12 mouse cellular contexts compared by ENCODE assay signal in genomic region chr2:116019466-116019794, GRCm38 (mm10). TPM values are rescaled to one million over a fixed set of nuclear protein-coding genes. Genes with fewer than 3 reads are reported as not detected.
DNase-seq lines count a peak whose midpoint lies in the region; ATAC-seq lines count a peak whose summit lies in the region.
"Had no signal": no experiment of that assay in that cellular context is flagged by ENCODE, and none has a peak within 500 bp of the region (broad histone marks: within the 10 kb centered on the region; RNA-seq: fewer than 3 reads in every experiment).

No protein-coding gene starts in this region.

- H3K9me3 ChIP-seq in hindbrain, embryonic 13.5 days = no peaks in the 10 kb centered on the region
- H3K9me3 ChIP-seq in midbrain, embryonic 16.5 days (replicated peaks; ENCODE audit: control insufficient read depth, low read length, poor library complexity, severe bottlenecking) = no peaks in the 10 kb centered on the region

- H3K27ac ChIP-seq in hindbrain, embryonic 13.5 days = peak overlapping the region; percentile 86
- peak overlapping the region; percentile 67 for H3K27ac ChIP-seq in midbrain, embryonic 16.5 days (ENCODE audit: low read length)

- WGBS in hindbrain, embryonic 13.5 days = 15% methylated on average over 6 of the region's 6 CpGs
- WGBS in midbrain, embryonic 16.5 days = 15% methylated on average over 6 of the region's 6 CpGs

- peak; percentile 50 for ATAC-seq in hindbrain, embryonic 13.5 days (ENCODE audit: low FRiP score)
- peak; percentile 49 for ATAC-seq in midbrain, embryonic 16.5 days
- no peak for ATAC-seq in cerebellum, adult (ENCODE audit: insufficient number of reproducible peaks, low FRiP score, low TSS enrichment)
- no peak for ATAC-seq in CD4-positive, CD25-positive, alpha-beta regulatory T cell, adult 4 months

- peaks cover 5% of the 10 kb centered on the region; the same call in 1 of the 2 replicates for H3K36me3 ChIP-seq in hindbrain, embryonic 13.5 days
- no peaks in the 10 kb centered on the region for H3K36me3 ChIP-seq in midbrain, embryonic 16.5 days (ENCODE audit: control insufficient read depth, insufficient read depth, low read length)
- H3K36me3 ChIP-seq: G1E had no signal

- DNase-seq in R1 (ENCODE audit: low read depth, low spot score) = peak; percentile 21
- DNase-seq in embryo, embryonic 11 days = peak; percentile 44
- DNase-seq in gastrocnemius, postnatal 36 days = no peak
- no peak for DNase-seq in urinary bladder, adult 18-20 months (ENCODE audit: low spot score in 2 of 2)
- DNase-seq: adrenal gland, adult 2 months; cerebellum, adult 8-10 months; liver had no signal

- intact Hi-C loops in gastrocnemius, postnatal 36 days (cut with DNase I) = no loop called here

- H3K4me1 ChIP-seq in hindbrain, embryonic 13.5 days (replicated peaks) = peaks cover 49% of the 10 kb centered on the region
- peaks cover 27% of the 10 kb centered on the region for H3K4me1 ChIP-seq in midbrain, embryonic 16.5 days (ENCODE audit: control insufficient read depth, insufficient read depth, low read length)

- no peak overlapping the region for H3K4me3 ChIP-seq in hindbrain, embryonic 13.5 days
- H3K4me3 ChIP-seq in midbrain, embryonic 16.5 days (ENCODE audit: low read depth, low read length) = no peak overlapping the region

- peak overlapping the region; percentile 37; the same call in 1 of the 2 replicates for H3K4me2 ChIP-seq in hindbrain, embryonic 13.5 days
- H3K4me2 ChIP-seq in midbrain, embryonic 16.5 days (ENCODE audit: low read length) = peak overlapping the region; percentile 2

- H3K27me3 ChIP-seq in hindbrain, embryonic 13.5 days = no peaks in the 10 kb centered on the region
- no peaks in the 10 kb centered on the region; the same call in 1 of the 2 replicates for H3K27me3 ChIP-seq in midbrain, embryonic 16.5 days (ENCODE audit: control insufficient read depth, insufficient read depth, low read depth, low read length)

- 0 out of 2 replicates have a peak overlapping the region, but pooled peaks have one; percentile 1 for H3K9ac ChIP-seq in hindbrain, embryonic 13.5 days
- H3K9ac ChIP-seq in midbrain, embryonic 16.5 days (ENCODE audit: low read depth, low read length) = no peak overlapping the region

RNA-seq across cellular contexts. Expression of gene Meis2, which starts 46.2 kb away (rescaled TPM):
- 139 and 175 TPM in 2 replicates for polyA plus RNA-seq in hindbrain, embryonic 13.5 days (2015; fragmentation: Nextera tagmentation; extraction: Ambion mirVana)
- 62.5 and 70.2 TPM in 2 replicates for polyA plus RNA-seq in midbrain, embryonic 16.5 days (2015; fragmentation: Nextera tagmentation; extraction: Ambion mirVana)
- total RNA-seq in gastrocnemius, postnatal 36 days (2021) = under 1 TPM; 0.86 to 0.97 TPM
- not detected for polyA plus RNA-seq in CD4-positive, CD25-positive, alpha-beta regulatory T cell, adult 4 months (2017; shearing (Covaris generic))

Comparison
In these comparisons a context has a peak if more than half of its experiments do, and no peak if none do; other contexts are left out.
1. DNase-seq: peak in R1 (single experiment) and embryo, embryonic 11 days (single experiment); none in gastrocnemius, postnatal 36 days (0 of 2) and urinary bladder, adult 18-20 months (0 of 2).
2. ATAC-seq: peak in hindbrain, embryonic 13.5 days (single experiment) and midbrain, embryonic 16.5 days (single experiment); none in cerebellum, adult (single experiment) and CD4-positive, CD25-positive, alpha-beta regulatory T cell, adult 4 months (single experiment).
3. RNA of gene Meis2, which starts 46.2 kb away (polyA plus RNA-seq): 139 to 175 TPM in hindbrain, embryonic 13.5 days and 62.5 to 70.2 TPM in midbrain, embryonic 16.5 days; not detected in CD4-positive, CD25-positive, alpha-beta regulatory T cell, adult 4 months; every median in the first group is over 10 times any median in the second.